Mouse (Mus musculus) heart, postnatal 4 days (tissue): ENCODE measurements at regions not wholly inside any gene's neighbourhood (a gene's known extent, or its start where the extent isn't known, plus 50 kb on each side); places are given as distances from the start of the nearest gene placed in this dataset.

Experiments used
- DNase-seq: peaks from one replicate; pipeline ENCODE4 v3.0.0; 2021

DNA sequence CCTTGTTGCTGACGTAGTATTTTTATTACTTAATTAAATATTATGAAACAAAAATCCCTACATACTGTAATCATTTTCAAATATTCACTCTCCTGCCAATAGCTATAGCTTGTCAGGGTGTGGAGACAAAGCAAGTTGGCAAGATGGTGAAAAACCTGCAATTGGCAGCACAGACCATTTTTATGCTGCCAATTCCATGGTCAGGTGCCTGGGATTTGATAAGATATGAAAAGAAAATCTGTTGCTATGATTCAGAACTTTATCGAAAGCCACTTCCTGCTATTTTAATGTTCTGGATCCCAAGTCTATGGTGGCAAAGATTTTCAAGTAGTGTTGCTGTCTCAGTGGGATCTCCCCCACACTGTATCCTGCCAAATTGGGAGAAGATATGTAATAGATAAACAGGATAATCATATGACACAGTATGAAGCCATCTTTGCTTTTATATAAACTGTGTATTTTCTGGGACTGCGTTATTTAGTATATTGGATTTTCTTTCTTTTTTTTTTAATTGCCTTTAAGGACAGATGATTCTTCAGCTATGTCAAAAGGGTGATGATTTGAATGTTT is 165.3 kb upstream of the Lrrc3b start:
- DNase-seq, result no peak

GRCm38 (mm10) chr14:15610166-15610565 is 171.4 kb upstream of the Lrrc3b start:
- DNase-seq, result no peak

- no peak for DNase-seq
These were observed 195.8 kb upstream of the Lrrc3b start for GRCm38 (mm10) chr14:15634581-15634980.

- no peak for DNase-seq
These were observed 198.9 kb upstream of the Lrrc3b start for GRCm38 (mm10) chr14:15637681-15638080.

DNA sequence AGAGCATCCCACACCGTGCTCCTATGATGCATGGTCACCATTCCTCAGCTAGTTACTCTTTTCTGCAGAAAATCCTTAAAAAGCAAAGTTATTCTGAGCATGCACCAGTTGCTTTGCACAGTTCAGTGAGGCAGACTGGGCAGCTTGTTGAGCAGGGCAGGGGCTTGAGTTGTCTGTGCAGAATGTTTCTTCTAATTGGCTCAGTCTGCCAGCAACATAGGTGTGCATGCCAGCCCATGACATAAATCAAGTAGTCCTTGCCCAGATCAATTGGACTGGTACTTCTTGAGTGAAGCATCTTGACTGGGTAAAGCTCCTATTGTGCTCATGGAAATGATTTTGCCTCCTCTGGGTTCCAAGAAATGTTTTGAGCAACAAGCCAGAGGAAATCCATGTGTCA is 200.1 kb upstream of the Lrrc3b start:
- no peak for DNase-seq

GRCm38 (mm10) chr14:15660886-15661285 is 222.1 kb upstream of the Lrrc3b start:
- no peak for DNase-seq

DNA sequence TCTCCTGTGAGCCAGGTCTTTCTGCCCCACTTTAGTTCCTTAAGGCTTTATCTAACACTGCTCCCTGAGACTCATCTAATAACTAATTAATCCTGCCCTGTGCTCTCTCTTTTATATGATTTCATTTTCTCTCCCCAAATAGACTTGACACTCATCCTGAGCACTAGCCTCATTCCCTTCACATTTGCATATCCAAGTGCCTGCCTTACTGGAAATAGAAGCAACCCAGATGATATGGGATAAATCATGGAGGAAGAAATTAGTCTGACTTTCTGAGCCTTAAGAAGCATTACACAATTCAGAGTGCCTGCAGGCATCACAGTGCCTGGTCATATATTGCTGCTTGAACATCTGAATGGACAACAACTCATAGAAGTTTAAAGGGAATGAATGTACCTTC is 233.5 kb upstream of the Lrrc3b start:
- DNase-seq, result no peak

GRCm38 (mm10) chr14:15677218-15677617 is 238.4 kb upstream of the Lrrc3b start:
- DNase-seq, result no peak

DNA sequence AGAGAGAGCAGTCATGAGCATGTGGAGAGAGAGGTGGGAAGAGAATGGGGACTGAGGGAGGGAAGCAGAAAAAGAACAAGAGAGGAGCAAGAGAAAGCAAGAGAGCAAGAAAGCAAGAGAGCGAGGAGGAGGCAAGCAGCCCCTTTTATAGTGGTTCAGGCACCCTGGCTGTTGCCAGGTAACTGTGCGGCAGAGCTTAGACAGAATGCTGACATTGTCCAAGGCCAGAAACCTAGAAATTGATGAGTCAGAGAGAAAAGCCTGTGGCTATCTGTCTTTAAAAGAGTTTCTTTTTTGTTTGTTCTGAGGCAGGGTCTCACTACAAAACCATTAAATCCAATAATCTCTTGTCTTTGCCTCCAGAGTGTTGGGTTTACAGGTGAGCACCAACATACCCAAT is 240.7 kb upstream of the Lrrc3b start:
- DNase-seq, result no peak

DNA sequence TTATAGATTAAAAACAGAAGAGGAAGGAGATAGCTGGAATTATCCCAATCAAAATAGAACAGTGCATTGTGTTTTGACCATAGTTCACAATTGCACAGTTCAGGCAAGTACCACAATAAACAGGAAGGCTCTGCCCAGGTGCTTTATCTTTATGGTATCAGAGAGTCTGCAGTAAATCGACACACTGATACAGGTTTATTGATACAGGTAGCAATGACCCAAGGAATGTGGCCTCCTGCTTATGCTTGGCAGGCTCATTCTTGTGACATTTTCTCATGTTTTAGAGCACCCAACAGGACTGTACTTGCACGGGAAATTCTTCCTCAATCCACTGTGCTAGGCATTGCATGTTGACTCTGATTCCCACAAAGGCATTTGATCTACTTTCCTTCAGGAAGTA is 259.2 kb upstream of the Lrrc3b start:
- DNase-seq, result no peak

GRCm38 (mm10) chr14:15698607-15699006 is 259.8 kb upstream of the Lrrc3b start:
- no peak for DNase-seq

- no peak for DNase-seq
These were observed 283.3 kb upstream of the Lrrc3b start for GRCm38 (mm10) chr14:15722135-15722534.

GRCm38 (mm10) chr14:15746629-15747238 is 307.9 kb upstream of the Lrrc3b start:
- no peak for DNase-seq

- no peak for DNase-seq
These were observed 331.2 kb upstream of the Lrrc3b start for GRCm38 (mm10) chr14:15769846-15770448.

DNA sequence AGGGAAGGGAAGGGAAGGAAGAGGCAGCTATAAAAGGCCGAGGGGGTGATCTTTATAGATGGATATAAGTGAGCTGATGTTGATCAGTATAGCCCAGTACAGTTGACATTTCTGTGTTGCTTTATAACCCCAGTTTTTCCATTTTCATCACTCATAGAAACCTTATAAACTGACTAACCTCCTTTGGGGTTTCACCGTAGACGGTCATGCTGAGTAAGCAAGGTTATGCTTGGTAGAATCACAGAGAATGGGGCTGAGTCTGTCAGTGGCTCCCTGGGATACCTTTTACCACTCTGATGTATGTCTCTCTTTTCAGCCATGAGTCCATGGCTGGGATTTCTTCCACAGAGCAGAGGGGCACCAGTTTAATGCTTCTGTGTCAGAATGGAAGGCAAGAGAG is 345.9 kb upstream of the Lrrc3b start:
- DNase-seq, result no peak

DNA sequence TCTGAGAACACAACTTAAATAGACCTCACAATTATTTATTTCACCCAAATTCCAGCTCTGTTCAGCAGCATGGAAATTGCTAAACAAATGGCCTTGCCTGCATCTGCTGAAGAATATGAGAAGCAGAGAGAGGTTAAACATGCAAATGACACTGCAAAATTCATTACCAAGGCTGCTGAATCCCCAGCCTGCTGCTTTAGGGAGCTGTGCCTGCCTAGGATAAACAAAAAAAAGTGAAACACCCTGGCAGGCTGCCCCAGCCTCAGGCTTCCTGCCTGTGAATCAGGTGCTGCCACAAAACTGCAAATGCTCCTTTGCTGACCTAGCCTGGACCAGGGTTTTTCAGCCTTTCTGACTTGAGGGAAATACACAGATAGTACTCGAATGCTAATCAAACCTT is 346.4 kb upstream of the Lrrc3b start:
- no peak for DNase-seq

DNA sequence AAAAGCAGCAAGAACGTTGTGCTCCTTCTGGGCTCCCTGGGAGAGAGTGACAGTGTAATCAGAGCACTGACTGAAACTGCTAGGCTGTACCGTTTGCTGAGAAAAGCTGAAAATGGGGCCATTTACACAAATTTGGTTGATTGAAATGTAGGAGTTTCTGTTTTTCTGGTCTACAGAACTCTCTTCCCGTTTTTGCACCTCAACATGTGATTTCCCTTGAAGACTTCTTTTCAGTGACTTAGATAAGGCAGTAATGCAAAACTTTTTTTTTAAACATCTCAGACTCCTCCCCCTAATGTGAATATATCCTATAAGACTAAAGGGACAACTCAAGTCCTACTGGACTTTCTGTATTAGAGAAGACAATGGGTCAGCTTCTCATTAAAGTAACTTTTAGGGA is 356.9 kb upstream of the Lrrc3b start:
- DNase-seq, result no peak

- DNase-seq, result no peak
These were observed 358.2 kb upstream of the Lrrc3b start for GRCm38 (mm10) chr14:15797019-15797418.

GRCm38 (mm10) chr14:15801477-15802099 is 362.8 kb upstream of the Lrrc3b start:
- DNase-seq, result no peak

- no peak for DNase-seq
These were observed 370.3 kb upstream of the Lrrc3b start for GRCm38 (mm10) chr14:15809083-15809482.

DNA sequence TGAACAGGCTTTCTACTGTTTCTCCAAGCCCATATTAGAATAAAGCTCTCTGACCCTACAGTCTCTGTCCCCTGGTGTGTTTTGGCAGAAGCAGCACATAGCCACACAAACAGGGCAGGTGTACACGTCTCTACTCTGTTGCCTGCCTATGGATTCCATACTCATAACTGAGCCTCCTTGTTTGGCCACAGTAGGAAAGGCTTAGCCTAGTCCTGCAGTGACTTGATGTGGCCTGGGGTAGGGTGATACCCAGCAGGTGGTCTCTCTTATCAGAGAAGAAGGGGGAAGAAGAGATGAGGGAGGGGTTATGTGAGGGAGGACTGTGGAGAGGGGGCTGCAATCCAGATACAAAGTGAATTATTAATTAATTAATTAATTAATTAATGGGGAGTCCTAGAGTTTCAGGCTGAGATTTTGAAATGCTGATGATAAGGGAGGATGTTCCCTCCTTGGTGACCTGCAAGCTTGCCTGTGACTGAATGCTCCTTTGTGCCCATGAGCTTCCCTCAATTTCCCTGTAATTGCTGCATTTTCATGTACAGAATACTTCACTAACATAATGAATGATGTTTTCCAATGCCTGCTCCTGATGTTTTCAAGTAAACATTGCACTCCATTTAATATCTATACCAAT is 402.7 kb upstream of the Lrrc3b start:
- DNase-seq, result no peak

DNA sequence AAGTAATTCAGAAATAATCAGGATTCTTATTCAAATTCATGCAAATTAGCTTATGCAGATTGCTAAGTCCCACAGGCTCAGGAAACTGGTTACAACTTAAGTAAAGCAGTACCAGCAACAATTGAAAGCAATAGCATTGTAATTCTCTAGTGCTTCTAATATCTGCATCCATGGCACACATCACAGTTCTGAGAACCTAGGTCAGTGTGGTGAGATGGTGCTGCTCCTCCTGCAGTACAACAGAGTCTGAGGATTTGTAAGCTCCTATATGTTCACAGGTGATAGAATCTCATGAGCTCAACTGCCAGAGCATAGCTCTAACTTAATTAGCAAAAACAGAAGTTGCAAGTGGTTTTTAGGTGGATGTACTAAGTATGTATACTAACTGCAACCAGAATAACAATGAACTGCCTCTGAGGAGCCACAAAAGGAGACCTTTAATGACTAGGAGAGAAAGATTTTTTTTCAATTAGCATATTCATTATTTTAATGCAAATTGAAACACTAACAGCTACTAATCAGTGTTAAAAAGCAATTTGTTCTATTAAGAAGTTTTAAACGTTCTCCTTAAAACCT is 403.3 kb upstream of the Lrrc3b start:
- no peak for DNase-seq

- no peak for DNase-seq
These were observed 380.6 kb upstream of the Ngly1 start for GRCm38 (mm10) chr14:15868520-15868919.
